Mouse (Mus musculus): ENCODE measurements around the gene Peg10. TPM values are rescaled to one million over a fixed set of nuclear protein-coding genes. Genes with fewer than 3 reads are reported as not detected.
"Not testable (repeated sequence)": the region's sequence is repeated elsewhere in the genome, so short reads cannot be mapped to it uniquely, and the experiment has no call there.

Peg10 gene
- polyA plus RNA-seq, 1 experiment from 2014 or later: 1.2 TPM

DNA sequence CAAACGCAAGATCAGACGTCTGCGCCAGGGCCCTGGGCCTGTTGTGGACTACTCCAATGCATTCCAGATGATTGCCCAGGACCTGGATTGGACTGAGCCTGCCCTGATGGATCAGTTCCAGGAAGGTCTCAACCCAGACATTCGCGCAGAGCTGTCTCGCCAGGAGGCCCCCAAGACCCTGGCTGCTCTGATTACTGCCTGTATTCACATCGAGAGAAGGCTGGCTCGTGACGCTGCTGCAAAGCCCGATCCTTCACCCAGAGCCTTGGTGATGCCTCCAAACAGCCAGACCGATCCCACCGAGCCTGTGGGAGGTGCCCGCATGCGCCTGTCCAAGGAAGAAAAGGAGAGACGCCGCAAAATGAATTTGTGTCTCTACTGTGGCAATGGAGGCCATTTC, 7.8 kb downstream of the Peg10 start:
- WGBS (ENCODE audit: insufficient replicate concordance): 91% methylated on average over 16 of the region's 16 CpGs
- H3K27me3 ChIP-seq (ENCODE audit: insufficient read depth, low read length): no peaks in the 10 kb centered on the region
- no peaks in the 10 kb centered on the region for H3K4me1 ChIP-seq (ENCODE audit: insufficient read depth)
- TF ChIP-seq EP300 (IDR thresholded peaks at IDR 0.05; ENCODE audit: low read depth) (no peak), CTCF (IDR thresholded peaks at IDR 0.05; ENCODE audit: low read depth) (no peak)
- no peak overlapping the region for H3K27ac ChIP-seq (ENCODE audit: low read depth)
- no peak for ATAC-seq
- H3K9ac ChIP-seq (replicated peaks): no peak overlapping the region
- H3K4me2 ChIP-seq (ENCODE audit: low read depth, low read length): no peak overlapping the region
- no peaks in the 10 kb centered on the region for H3K36me3 ChIP-seq (replicated peaks; ENCODE audit: insufficient read depth, low read length)
- DNase-seq: no peak
- no peaks in the 10 kb centered on the region for H3K9me3 ChIP-seq (ENCODE audit: low read length)
- H3K4me3 ChIP-seq (ENCODE audit: low read depth, low read length): no peak overlapping the region

GRCm38 (mm10) chr6:4761415-4762142, 14.5 kb downstream of the Peg10 start:
- H3K4me3 ChIP-seq (ENCODE audit: low read depth, low read length); H3K9ac ChIP-seq (replicated peaks); H3K27me3 ChIP-seq (ENCODE audit: insufficient read depth, low read length); H3K9me3 ChIP-seq (ENCODE audit: low read length); H3K4me2 ChIP-seq (ENCODE audit: low read depth, low read length); H3K36me3 ChIP-seq (replicated peaks; ENCODE audit: insufficient read depth, low read length); H3K27ac ChIP-seq (ENCODE audit: low read depth); DNase-seq; ATAC-seq; H3K4me1 ChIP-seq (ENCODE audit: insufficient read depth): not testable (repeated sequence)
- WGBS (ENCODE audit: insufficient replicate concordance): 38% methylated on average over 3 of the region's 3 CpGs

DNA sequence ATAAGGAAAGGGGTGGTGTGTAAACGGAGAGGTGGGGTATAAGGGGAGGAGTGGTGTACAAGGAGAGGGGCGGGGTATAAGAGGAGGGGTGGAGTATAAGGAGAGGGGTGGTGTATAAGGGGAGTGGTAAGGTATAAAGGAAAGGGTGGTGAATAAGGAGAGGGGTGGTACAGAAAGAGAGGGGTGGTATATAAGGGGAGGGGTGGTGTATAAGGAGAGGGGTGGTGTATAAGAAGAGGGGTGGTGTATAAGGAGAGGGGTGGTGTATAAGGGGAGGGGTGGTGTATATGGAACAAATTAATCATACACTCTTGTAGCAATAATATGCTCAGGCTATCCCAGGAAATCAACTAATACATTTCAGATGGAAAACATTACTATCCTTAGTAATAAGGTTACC, 15.1 kb downstream of the Peg10 start:
- Histone ChIP-seq H3K4me1 (ENCODE audit: insufficient read depth) (no peaks in the 10 kb centered on the region), H3K36me3 (replicated peaks; ENCODE audit: insufficient read depth, low read length) (no peaks in the 10 kb centered on the region), H3K9me3 (ENCODE audit: low read length) (no peaks in the 10 kb centered on the region), H3K27ac (ENCODE audit: low read depth) (no peak overlapping the region), H3K9ac (replicated peaks) (no peak overlapping the region), H3K4me2 (ENCODE audit: low read depth, low read length) (no peak overlapping the region), H3K27me3 (ENCODE audit: insufficient read depth, low read length) (no peaks in the 10 kb centered on the region), H3K4me3 (ENCODE audit: low read depth, low read length) (no peak overlapping the region)
- WGBS (ENCODE audit: insufficient replicate concordance): 44% methylated on average over 2 of the region's 2 CpGs
- DNase-seq (no peak), ATAC-seq (peak; percentile 75; the same call in 1 of the 2 replicates)
- TF ChIP-seq EP300 (IDR thresholded peaks at IDR 0.05; ENCODE audit: low read depth): no peak
- TF ChIP-seq CTCF (IDR thresholded peaks at IDR 0.05; ENCODE audit: low read depth): no peak

GRCm38 (mm10) chr6:4796281-4796680, 49.2 kb downstream of the Peg10 start:
- Histone ChIP-seq H3K4me1 (ENCODE audit: insufficient read depth) (no peaks in the 10 kb centered on the region), H3K9ac (replicated peaks) (no peak overlapping the region), H3K4me3 (ENCODE audit: low read depth, low read length) (no peak overlapping the region), H3K27ac (ENCODE audit: low read depth) (no peak overlapping the region), H3K27me3 (ENCODE audit: insufficient read depth, low read length) (no peaks in the 10 kb centered on the region), H3K4me2 (ENCODE audit: low read depth, low read length) (no peak overlapping the region), H3K9me3 (ENCODE audit: low read length) (no peaks in the 10 kb centered on the region), H3K36me3 (replicated peaks; ENCODE audit: insufficient read depth, low read length) (no peaks in the 10 kb centered on the region)
- ATAC-seq (no peak), DNase-seq (no peak)
- TF ChIP-seq CTCF (IDR thresholded peaks at IDR 0.05; ENCODE audit: low read depth) (no peak), EP300 (IDR thresholded peaks at IDR 0.05; ENCODE audit: low read depth) (no peak)
- 60% methylated on average over 1 of the region's 1 CpGs for WGBS (ENCODE audit: insufficient replicate concordance)

GRCm38 (mm10) chr6:4797317-4797716, 50.2 kb downstream of the Peg10 start:
- DNase-seq; ATAC-seq; H3K4me1 ChIP-seq (ENCODE audit: insufficient read depth); H3K36me3 ChIP-seq (replicated peaks; ENCODE audit: insufficient read depth, low read length); H3K4me3 ChIP-seq (ENCODE audit: low read depth, low read length); H3K9me3 ChIP-seq (ENCODE audit: low read length); H3K4me2 ChIP-seq (ENCODE audit: low read depth, low read length); H3K27ac ChIP-seq (ENCODE audit: low read depth); H3K27me3 ChIP-seq (ENCODE audit: insufficient read depth, low read length); H3K9ac ChIP-seq (replicated peaks): not testable (repeated sequence)

DNA sequence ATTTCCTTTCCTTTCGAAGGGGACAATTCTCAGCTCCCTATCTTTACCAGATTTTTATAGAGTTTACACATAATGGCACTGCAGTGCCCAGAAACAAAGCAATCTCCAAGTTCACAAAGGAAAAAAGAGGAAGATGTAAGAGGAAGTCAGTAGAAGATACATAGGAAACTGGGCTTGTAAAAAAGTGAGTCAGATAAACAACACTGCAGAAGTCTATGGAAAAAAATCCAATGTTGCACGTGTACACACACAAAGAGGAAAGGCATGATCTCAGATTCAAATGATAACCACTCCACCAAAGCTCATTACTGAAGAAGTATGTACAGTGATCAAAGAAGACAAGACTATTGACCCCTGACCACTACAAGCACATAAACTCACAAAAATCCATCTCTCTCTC, 51.3 kb downstream of the Peg10 start:
- H3K9ac ChIP-seq (replicated peaks): no peak overlapping the region
- no peaks in the 10 kb centered on the region for H3K36me3 ChIP-seq (replicated peaks; ENCODE audit: insufficient read depth, low read length)
- ATAC-seq (no peak), DNase-seq (no peak)
- TF ChIP-seq CTCF (IDR thresholded peaks at IDR 0.05; ENCODE audit: low read depth) (no peak), EP300 (IDR thresholded peaks at IDR 0.05; ENCODE audit: low read depth) (no peak)
- no peak overlapping the region for H3K4me3 ChIP-seq (ENCODE audit: low read depth, low read length)
- no peak overlapping the region for H3K27ac ChIP-seq (ENCODE audit: low read depth)
- 16% methylated on average over 2 of the region's 2 CpGs for WGBS (ENCODE audit: insufficient replicate concordance)
- no peaks in the 10 kb centered on the region for H3K27me3 ChIP-seq (ENCODE audit: insufficient read depth, low read length)
- no peak overlapping the region for H3K4me2 ChIP-seq (ENCODE audit: low read depth, low read length)
- no peaks in the 10 kb centered on the region for H3K4me1 ChIP-seq (ENCODE audit: insufficient read depth)
- no peaks in the 10 kb centered on the region for H3K9me3 ChIP-seq (ENCODE audit: low read length)

DNA sequence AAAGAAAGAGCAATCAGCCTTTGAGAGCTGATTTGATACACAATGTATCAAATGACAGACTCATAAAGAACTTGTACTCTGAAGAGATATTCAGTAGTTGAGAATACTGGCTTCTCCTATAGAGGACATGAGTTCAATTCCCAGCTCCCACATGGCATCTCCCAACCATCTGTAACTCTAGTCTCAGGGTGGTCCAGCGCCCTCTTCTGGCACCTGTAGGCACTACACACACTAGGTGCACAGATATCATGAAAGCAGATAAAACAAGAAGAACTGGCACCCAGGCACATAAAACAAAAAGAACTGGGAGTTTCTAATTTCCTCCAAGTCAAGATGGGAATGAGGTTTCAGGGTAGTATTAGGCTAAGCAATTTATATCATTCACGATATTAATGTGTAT, 52.3 kb downstream of the Peg10 start:
- Histone ChIP-seq H3K4me3 (ENCODE audit: low read depth, low read length) (no peak overlapping the region), H3K4me2 (ENCODE audit: low read depth, low read length) (no peak overlapping the region), H3K9ac (replicated peaks) (no peak overlapping the region), H3K9me3 (ENCODE audit: low read length) (no peaks in the 10 kb centered on the region), H3K4me1 (ENCODE audit: insufficient read depth) (no peaks in the 10 kb centered on the region), H3K27me3 (ENCODE audit: insufficient read depth, low read length) (no peaks in the 10 kb centered on the region), H3K27ac (ENCODE audit: low read depth) (no peak overlapping the region), H3K36me3 (replicated peaks; ENCODE audit: insufficient read depth, low read length) (no peaks in the 10 kb centered on the region)
- WGBS (ENCODE audit: insufficient replicate concordance): 65% methylated on average over 2 of the region's 2 CpGs
- DNase-seq: no peak
- TF ChIP-seq CTCF (IDR thresholded peaks at IDR 0.05; ENCODE audit: low read depth) (peak; percentile 29; the same call in 1 of the 2 replicates), EP300 (IDR thresholded peaks at IDR 0.05; ENCODE audit: low read depth) (no peak)
- no peak for ATAC-seq
